Mouse (Mus musculus) telencephalon, adult 2 months (tissue): ENCODE data around the gene Rxfp2.

Experiments used
- DNase-seq: peaks from one replicate; pipeline ENCODE4 v3.0.0-alpha.2; 2011; ENCODE audit warnings: low read depth, low spot score

Rxfp2 gene

DNA sequence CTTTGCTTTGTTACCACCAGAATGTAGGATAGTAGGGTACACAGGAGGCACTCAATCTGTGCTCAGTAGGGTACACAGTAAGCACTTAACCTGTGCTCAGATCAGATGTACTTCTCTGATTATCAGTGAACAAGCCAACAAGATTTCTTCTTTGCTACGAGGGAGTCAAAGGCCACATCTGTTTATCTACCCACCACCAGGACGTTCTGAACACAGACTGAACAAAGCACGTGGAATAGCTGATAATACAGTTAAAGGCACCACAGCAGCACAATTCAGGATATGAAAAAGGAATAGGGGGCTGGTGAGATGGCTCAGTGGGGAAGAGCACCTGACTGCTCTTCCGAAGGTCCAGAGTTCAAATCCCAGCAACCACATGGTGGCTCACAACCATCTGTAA lies 18.4 kb downstream of the Rxfp2 start:
- DNase-seq: no peak

GRCm38 (mm10) chr5:150044533-150044932 lies 26.1 kb downstream of the Rxfp2 start:
- no peak for DNase-seq

- no peak for DNase-seq
Measured at GRCm38 (mm10) chr5:150046438-150046837, 28.0 kb downstream of the Rxfp2 start.

DNA sequence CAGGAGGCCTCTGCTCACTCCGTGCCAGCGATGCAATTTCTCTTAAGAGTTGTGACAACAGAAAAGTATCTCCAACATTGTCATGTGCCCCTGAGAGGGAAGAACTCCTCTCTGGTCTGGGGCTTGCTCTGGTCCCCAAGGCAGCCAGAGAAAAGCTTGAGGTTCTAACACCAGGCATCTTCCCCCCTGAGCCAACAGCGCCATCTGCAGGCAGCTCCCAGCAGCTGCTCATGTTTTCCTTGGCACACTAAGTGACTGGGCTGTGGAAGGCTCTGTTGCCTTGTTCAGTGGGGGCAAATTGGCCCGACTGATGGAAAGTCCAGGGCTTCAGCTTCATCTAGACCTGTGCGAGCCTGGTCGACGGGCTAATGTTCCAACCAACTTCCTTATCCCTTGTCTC lies 31.5 kb downstream of the Rxfp2 start:
- no peak for DNase-seq

- DNase-seq: no peak
Measured at GRCm38 (mm10) chr5:150051828-150052227, 33.4 kb downstream of the Rxfp2 start.

DNA sequence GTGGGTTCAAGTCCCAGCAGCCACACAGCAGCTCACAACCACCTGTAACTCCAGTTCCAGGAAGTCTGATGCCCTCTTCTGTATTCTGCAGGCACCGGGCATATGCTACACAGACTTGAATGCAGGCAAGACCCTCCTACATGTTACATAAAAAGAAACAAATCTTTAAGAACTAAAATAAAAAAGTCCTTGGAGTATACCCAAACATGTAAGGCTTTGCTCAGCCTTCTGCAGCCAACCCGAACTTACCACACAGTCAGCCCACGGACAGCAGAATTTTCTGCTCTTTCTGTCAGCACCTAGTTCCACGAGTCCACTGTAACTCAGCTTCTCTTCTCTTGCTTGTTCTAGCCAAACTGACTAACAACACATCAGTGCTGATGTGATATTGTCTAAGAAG lies 34.8 kb downstream of the Rxfp2 start:
- DNase-seq: peak; percentile 51

DNA sequence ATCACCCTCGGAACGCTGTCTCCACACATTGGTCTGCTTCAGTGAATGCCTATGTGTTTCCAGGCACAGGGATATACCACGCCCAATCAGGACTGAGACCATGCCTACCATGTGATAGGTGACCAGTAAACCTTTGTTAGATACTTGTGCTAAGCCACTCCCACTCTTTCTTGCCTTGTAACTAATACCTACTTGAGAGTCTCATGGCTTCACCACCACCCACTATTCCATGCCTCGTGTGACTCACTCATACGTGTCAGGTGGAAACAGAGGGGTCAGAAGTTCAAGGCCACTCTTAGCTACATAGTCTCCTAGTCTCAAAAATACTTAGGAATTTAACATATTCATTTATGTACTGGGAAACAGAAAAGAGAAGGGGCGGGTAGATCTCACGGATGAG lies 35.5 kb downstream of the Rxfp2 start:
- DNase-seq: no peak

- DNase-seq: no peak
Measured at GRCm38 (mm10) chr5:150055322-150055721, 36.8 kb downstream of the Rxfp2 start.

- DNase-seq: no peak
Measured at GRCm38 (mm10) chr5:150056056-150056455, 37.6 kb downstream of the Rxfp2 start.

GRCm38 (mm10) chr5:150058845-150059244 lies 40.4 kb downstream of the Rxfp2 start:
- no peak for DNase-seq

DNA sequence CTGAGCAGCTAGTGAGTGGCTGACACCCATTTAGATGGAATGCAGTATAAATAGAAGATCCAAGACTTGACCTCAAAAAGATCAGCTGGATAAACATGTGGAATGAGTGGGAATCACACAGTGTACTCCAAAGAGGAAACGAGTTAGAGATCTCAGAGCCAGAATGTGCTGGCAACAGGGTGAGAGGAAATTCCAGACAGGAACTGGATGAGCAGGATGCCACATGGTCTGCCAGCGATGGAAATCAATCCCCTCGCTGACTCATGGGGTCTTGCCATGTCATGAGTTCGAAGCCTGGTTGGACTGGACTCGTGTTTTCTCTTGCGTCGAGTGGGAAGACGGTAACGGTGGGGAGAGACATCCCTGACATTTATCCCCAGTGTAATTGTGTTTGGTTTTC lies 41.0 kb downstream of the Rxfp2 start:
- no peak for DNase-seq

- DNase-seq: no peak
Measured at GRCm38 (mm10) chr5:150061086-150061485, 42.6 kb downstream of the Rxfp2 start.

- no peak for DNase-seq
Measured at GRCm38 (mm10) chr5:150064286-150064685, 45.8 kb downstream of the Rxfp2 start.

- peak; percentile 55 for DNase-seq
Measured at GRCm38 (mm10) chr5:150070086-150070485, 51.6 kb downstream of the Rxfp2 start.

DNA sequence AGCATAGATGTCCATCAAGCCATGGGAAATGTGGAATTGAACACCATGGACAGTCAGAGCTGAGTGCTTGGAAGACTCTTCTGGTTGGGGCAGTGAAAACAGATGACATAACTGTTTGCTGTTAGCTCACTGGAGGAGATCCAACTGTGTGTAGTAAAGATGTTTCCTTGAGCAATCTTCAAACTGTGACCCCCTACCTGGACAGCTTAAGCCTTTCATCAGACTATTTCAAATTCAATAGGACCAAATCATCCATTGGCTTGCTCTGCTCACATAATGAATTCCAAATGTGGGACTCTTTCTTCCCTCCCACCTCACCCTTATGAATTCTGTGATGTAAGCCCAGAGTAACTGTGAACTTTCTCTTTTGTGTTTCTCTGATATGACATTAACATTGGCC lies 53.3 kb downstream of the Rxfp2 start:
- DNase-seq: no peak

DNA sequence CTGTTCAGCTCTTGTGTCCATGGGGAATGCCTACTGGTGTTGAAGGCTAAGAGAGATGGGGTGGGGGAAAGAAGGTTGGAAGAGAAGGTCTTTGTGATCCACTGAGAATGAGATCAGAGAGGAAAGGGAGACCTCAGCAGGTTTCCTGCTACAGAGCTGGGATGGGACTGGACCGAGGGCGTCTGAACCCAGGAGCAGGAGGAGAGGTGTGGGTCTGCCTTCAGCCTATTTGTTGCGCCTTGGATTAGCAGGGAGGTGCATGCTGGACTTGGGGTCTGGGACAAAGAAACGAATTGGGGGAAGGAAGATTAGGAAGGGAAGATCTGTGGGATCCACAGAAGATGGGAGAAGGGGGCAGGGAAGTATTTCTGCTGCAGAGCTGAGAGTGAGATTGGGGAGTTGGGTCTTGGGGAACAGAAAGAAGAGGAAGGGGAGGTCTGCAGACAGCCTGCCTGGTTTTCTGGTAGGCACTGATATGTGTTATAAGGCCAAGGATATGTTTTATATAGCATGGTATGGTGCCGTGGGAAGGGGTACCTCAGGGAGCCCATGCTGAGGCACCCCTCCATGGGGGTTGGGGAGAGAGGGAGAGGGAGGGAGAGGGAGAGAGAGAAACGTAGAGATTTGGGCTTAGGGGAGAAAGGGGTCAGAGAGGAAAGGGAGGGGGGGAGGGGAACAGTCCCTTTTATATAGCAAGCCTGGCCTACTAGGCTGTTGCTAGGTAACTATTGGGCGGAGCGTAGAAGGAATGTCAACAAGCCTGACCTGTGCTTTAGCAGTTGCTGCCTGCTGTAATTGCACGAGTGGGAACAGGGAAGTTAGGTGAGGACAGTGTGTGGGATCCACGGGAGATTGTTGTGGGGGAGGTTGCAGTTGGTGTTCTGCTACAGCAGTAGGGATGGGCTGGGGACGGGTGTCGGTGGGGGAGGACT lies 61.7 kb downstream of the Rxfp2 start:
- DNase-seq: no peak

DNA sequence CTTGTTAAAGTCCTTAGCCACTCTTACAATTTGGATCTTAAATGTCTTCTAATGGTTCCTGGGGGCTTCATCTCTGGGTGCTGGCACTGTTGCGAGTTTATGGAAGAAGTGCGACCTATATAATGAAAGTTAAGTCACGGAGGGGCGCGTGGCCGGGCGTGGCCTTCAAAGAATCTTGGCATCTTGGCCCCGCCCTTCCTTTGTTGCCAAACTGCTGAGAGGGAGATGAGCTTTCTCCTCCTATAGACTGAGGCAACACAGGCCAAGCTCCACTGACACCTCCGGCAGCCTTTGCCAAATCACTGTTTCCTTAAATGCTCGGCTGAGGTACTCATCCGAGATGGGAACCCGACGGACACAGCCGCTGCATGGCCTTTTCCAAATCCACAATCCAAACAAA lies 64.2 kb downstream of the Rxfp2 start:
- DNase-seq: no peak

GRCm38 (mm10) chr5:150083190-150083589 lies 64.7 kb downstream of the Rxfp2 start:
- DNase-seq: no peak

DNA sequence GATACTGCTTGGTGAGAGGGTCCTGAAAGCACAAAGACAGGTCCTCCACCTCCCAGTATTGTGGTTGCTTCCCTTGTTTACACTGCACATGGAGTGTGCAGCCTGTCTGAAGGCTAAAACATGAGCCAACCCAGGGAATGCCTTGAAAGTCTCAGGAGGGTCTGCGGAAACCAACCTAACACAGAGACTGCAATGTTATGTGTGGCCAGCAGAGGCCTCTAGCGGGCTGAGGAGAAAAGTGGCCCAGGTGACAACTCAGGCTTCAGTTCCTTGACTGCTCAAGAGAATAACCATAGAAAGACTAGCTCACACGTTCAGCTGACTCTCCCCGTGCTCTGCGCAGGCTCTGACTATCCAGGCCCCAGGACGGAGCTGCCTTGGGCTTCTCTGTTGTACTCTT lies 79.1 kb downstream of the Rxfp2 start:
- no peak for DNase-seq

DNA sequence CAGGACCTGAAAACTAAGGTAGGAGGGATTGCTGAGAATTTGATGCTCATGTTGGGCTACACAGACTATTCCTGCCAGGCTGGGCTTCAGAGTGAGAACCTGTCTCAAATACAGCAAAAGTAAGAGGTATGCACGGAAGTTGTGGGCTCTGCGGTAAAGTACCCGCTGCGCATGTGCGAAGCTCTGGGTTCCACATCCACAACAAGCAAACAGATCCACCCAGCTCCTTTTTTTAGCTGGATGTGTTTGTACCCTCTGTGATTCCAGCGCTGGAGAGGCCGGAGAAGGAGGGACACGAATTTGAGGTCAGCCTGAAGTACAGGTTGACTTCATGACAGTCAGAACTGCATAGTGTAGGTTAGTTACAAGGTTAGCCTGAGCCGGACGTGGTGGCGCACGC lies 80.3 kb downstream of the Rxfp2 start:
- DNase-seq: no peak

GRCm38 (mm10) chr5:150101789-150102188 lies 83.3 kb downstream of the Rxfp2 start:
- no peak for DNase-seq

- no peak for DNase-seq
Measured at GRCm38 (mm10) chr5:150106358-150106757, 87.9 kb downstream of the Rxfp2 start.

DNA sequence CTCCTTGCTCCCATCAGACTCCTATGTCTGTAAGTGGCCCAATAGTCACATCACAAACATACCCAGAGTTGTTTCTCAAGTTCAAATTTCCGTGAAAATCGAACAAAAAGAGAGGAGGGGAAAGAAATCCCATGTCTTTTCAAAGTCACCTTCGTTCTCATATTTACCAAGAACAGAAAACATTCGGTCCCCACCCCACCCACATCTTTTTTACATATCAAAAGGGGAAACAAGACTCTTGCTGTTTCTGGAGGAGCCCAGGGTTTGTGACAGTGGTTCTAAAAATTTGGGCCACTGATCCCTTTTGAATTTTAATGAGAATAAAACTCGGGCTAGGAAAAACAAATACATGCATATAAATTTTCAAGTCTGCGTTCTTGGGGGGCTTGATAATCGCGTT lies 92.8 kb downstream of the Rxfp2 start:
- no peak for DNase-seq

GRCm38 (mm10) chr5:150114007-150114406 lies 95.5 kb downstream of the Rxfp2 start:
- no peak for DNase-seq
